Mouse (Mus musculus) heart, postnatal 10 days (tissue): ENCODE results near the gene Prdm12. TPM values are rescaled to one million over a fixed set of nuclear protein-coding genes. Genes with fewer than 3 reads are reported as not detected.

Experiments
- DNase-seq, 2 experiments: peaks; one replicate each; pipeline ENCODE4 v3.0.0; 2021
- intact Hi-C: fragments of 180-260 bp; cut with DNase I; formaldehyde crosslinking; loops from one replicate; pipeline ENCODE4 v1.15.1; 2025
- microRNA-seq, 2 experiments: library from miRNA; unstranded; fragments of <30 nt; microRNA quantifications; one replicate each; pipeline ENCODE4 v1.2.0; 2022
- total RNA-seq, 2 experiments: library from RNA; stranded (reverse); gene quantifications; 2 replicates each; pipeline ENCODE4 v1.2.3; 2021

Prdm12 gene
- total RNA-seq, 2 experiments from 2014 or later, result not detected

DNA sequence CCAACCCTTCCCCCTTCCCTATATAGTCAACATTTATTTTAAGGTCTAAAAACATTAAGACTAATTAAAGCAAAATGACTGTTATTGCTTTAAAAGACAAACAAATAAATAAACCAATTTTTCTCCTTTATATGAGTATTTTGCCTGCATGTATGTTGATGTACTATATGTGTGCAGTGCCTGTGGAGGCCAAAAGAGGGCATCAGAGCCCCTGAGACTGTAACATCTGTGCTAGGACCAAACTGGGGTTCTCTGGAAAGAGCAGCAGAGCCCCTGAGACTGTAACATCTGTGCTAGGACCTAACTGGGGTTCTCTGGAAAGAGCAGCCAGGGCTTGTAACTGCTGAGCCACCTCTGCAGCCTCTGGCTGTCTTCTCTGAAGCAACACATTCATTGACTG, 58.4 kb downstream of the Prdm12 start:
- intact Hi-C loops, result no loop called here
- no peak for DNase-seq

DNA sequence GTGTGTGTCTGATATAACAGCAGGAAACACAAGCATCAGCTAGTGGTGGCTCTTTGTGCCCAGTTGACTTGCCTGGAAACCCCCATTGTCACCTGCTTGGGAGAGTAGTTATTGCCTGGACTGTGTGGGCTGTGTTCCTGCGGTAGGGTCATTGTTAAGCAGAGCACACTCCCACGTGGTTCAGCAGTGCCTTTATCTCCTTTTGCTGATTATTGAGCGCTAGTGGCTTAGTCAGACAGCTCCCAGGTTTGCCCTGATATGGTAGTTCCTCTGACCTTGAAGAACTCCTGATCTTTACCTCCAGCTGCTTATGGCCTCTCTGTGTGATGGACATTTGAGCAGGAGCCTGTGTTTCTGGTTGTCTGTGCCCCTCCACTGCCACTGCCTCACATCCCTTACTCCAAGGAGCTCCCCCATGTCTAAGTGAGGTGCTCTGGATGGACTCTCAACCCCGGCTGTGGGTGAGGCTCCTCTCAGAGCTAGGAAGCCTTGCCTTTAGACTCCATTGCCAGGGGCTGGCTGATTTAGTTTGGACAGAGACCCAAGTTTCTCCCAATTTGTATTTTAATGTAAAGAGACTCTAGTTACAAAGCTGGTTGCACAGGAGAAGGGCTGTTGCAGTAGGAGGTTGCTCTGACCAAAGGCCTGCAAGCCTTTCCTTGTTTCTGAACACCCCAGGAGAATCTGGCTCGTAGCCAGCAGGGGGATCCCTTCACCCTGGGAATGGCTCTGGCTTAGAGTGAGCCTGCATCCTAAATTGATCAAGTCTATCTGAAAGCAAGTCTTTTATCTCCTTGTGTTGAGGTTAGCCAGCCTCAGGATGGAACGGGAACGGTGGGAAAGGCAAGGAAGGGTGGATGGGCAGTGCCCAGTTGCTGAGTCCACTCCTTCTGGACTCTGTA, 61.0 kb downstream of the Prdm12 start:
- intact Hi-C loops, result no loop called here
- DNase-seq, result peak in 1 of 2 experiments; percentile 20

DNA sequence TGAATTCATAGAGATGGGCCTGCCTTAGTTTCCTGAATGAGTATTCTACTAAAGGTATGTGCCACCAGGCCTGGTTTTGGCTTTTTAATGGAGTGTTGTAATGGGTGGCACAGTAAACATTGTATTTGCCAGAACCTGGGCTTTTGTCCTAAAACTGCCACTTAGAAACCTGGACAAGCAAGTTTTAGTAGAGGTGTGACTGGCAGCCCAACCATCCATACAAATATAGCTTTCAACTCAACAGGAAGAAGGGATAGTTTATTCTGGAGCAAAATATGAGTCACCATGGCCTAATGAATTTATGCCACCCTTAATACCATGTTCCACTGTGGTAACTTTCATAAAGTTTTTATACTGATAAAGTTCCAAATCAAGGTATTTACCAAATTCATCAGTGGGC, 63.4 kb downstream of the Prdm12 start:
- DNase-seq, result no peak
- intact Hi-C loops, result no loop called here

Small RNA genes within 50 kb of the gene (microRNA-seq; reads per million reads assigned to microRNA genes)
- 0.24 to 0.35 reads per million in 2 experiments for gene Mir6998

Other genes with a start within 250 kb of the Prdm12 start
- gene Ass1, start 169.8 kb upstream of the Prdm12 start, total RNA-seq, result 1 to 10 TPM; 3.4 to 4.2 TPM
- gene Fubp3, start 67.4 kb upstream of the Prdm12 start, total RNA-seq, result 10 to 100 TPM; 31.2 to 35.5 TPM
- gene Exosc2, start 30.7 kb downstream of the Prdm12 start, total RNA-seq, result 10 to 100 TPM; 14.1 to 16.0 TPM
- gene Abl1, start 48.3 kb downstream of the Prdm12 start, total RNA-seq, result 10 to 100 TPM; 56.8 to 65.5 TPM
- not detected for gene Qrfp, start 170.5 kb downstream of the Prdm12 start, total RNA-seq
- gene Fibcd1, start 206.0 kb downstream of the Prdm12 start, total RNA-seq, result not detected
- 1 to 10 TPM in 1 of 2 experiments, under 1 TPM in 1; 0.79 to 1.2 TPM for gene Lamc3, start 247.3 kb downstream of the Prdm12 start, total RNA-seq